ENCODE assay signal across 35 mouse cellular contexts in genomic region chr16:22931431-22932200, GRCm38 (mm10). TPM values are rescaled to one million over a fixed set of nuclear protein-coding genes. Genes with fewer than 3 reads are reported as not detected.
"Had no signal": no experiment of that assay in that cellular context is flagged by ENCODE, and none has a peak within 500 bp of the region (broad histone marks: within the 10 kb centered on the region; RNA-seq: fewer than 3 reads in every experiment).

No protein-coding gene starts in this region.

- H3K27ac ChIP-seq: gastrocnemius, adult 2 months; heart, adult 2 months; heart, embryonic 13.5 days; heart, embryonic 15.5 days; hindbrain, embryonic 10.5 days; hindbrain, embryonic 12.5 days; hindbrain, embryonic 14.5 days; intestine, embryonic 15.5 days; layer of hippocampus, adult 2 months; left cerebral cortex, adult 2 months; limb, embryonic 13.5 days; limb, embryonic 15.5 days; liver, embryonic 12.5 days; liver, embryonic 14.5 days had no signal

- H3K4me1 ChIP-seq: heart, embryonic 13.5 days; heart, embryonic 15.5 days; hindbrain, embryonic 10.5 days; hindbrain, embryonic 12.5 days; intestine, embryonic 15.5 days; limb, embryonic 13.5 days; limb, embryonic 15.5 days; liver, embryonic 12.5 days had no signal

- H3K27me3 ChIP-seq: heart, embryonic 13.5 days; heart, embryonic 15.5 days; hindbrain, embryonic 12.5 days; intestine, embryonic 15.5 days; limb, embryonic 13.5 days; limb, embryonic 15.5 days; liver, embryonic 12.5 days had no signal

- H3K36me3 ChIP-seq: heart, embryonic 13.5 days; heart, embryonic 15.5 days; hindbrain, embryonic 10.5 days; hindbrain, embryonic 12.5 days; intestine, embryonic 15.5 days; limb, embryonic 13.5 days; limb, embryonic 15.5 days; liver, embryonic 12.5 days had no signal

- H3K9me3 ChIP-seq: heart, embryonic 13.5 days; heart, embryonic 15.5 days; hindbrain, embryonic 10.5 days; hindbrain, embryonic 12.5 days; intestine, embryonic 15.5 days; limb, embryonic 13.5 days; limb, embryonic 15.5 days; liver, embryonic 12.5 days had no signal

- H3K4me3 ChIP-seq: gastrocnemius, adult 2 months; heart, adult 2 months; heart, embryonic 13.5 days; heart, embryonic 15.5 days; hindbrain, embryonic 10.5 days; hindbrain, embryonic 12.5 days; intestine, embryonic 15.5 days; layer of hippocampus, adult 2 months; left cerebral cortex, adult 2 months; limb, embryonic 13.5 days; limb, embryonic 15.5 days; liver, embryonic 12.5 days had no signal

- H3K9ac ChIP-seq: heart, embryonic 13.5 days; heart, embryonic 15.5 days; hindbrain, embryonic 12.5 days; hindbrain, embryonic 14.5 days; intestine, embryonic 15.5 days; limb, embryonic 13.5 days; limb, embryonic 15.5 days; liver, embryonic 12.5 days; liver, embryonic 14.5 days had no signal

- DNase-seq: gastrocnemius, adult 2 months; gastrocnemius, postnatal 10 days; gastrocnemius, postnatal 25 days; heart, adult 2 months; heart, postnatal 14 days; heart, postnatal 36 days; kidney, adult 18-20 months; kidney, adult 8-10 months; kidney, postnatal 10 days; kidney, postnatal 25 days; kidney, postnatal 4 days had no signal

- ATAC-seq: hindbrain, embryonic 16.5 days; inflammation-experienced regulatory T-cells, adult 6 months; intestine, embryonic 15.5 days; intestine, postnatal 0 days; liver, embryonic 12.5 days had no signal

- H3K4me2 ChIP-seq: heart, embryonic 11.5 days; heart, embryonic 13.5 days; heart, embryonic 15.5 days; hindbrain, embryonic 12.5 days; hindbrain, embryonic 14.5 days; intestine, embryonic 15.5 days; limb, embryonic 13.5 days; limb, embryonic 15.5 days; liver, embryonic 12.5 days had no signal

RNA-seq across cellular contexts. Expression of gene Fetub, which starts 13.5 kb away (rescaled TPM):
- total RNA-seq: gastrocnemius, adult 2 months; gastrocnemius, postnatal 25 days; granulocyte monocyte progenitor cell, adult 5-6 weeks; heart, postnatal 14 days; left cerebral cortex, adult 2 months; left cerebral cortex, postnatal 14 days; left cerebral cortex, postnatal 36 days had no signal
- polyA plus RNA-seq: heart, embryonic 13.5 days; heart, embryonic 15.5 days; heart, postnatal 0 days; hindbrain, embryonic 10.5 days; hindbrain, embryonic 12.5 days; hindbrain, embryonic 14.5 days; hindbrain, embryonic 16.5 days; intestine, postnatal 0 days; kidney, embryonic 14.5 days; limb, embryonic 11.5 days; limb, embryonic 13.5 days had no signal

RNA-seq across cellular contexts. Expression of gene Hrg, which starts 19.3 kb away (rescaled TPM):
- total RNA-seq: gastrocnemius, adult 2 months; gastrocnemius, postnatal 25 days; granulocyte monocyte progenitor cell, adult 5-6 weeks; heart, adult 2 months; heart, postnatal 14 days; heart, postnatal 36 days; layer of hippocampus, adult 2 months; layer of hippocampus, postnatal 10 days; layer of hippocampus, postnatal 25 days; left cerebral cortex, adult 2 months; left cerebral cortex, postnatal 14 days; left cerebral cortex, postnatal 36 days had no signal
- polyA plus RNA-seq: heart, adult 2 months; heart, embryonic 11.5 days; heart, embryonic 13.5 days; heart, embryonic 15.5 days; heart, postnatal 0 days; hindbrain, embryonic 10.5 days; hindbrain, embryonic 12.5 days; hindbrain, embryonic 16.5 days; inflammation-experienced regulatory T-cells, adult 6 months; intestine, embryonic 15.5 days; intestine, postnatal 0 days; kidney, embryonic 14.5 days; limb, embryonic 11.5 days; limb, embryonic 13.5 days; limb, embryonic 15.5 days had no signal

RNA-seq across cellular contexts. Expression of gene Ahsg, which starts 40.5 kb away (rescaled TPM):
- total RNA-seq: gastrocnemius, adult 2 months; gastrocnemius, postnatal 25 days; granulocyte monocyte progenitor cell, adult 5-6 weeks; layer of hippocampus, adult 2 months; layer of hippocampus, postnatal 10 days; layer of hippocampus, postnatal 25 days; left cerebral cortex, adult 2 months; left cerebral cortex, postnatal 14 days; left cerebral cortex, postnatal 36 days had no signal
- polyA plus RNA-seq: hindbrain, embryonic 12.5 days; hindbrain, embryonic 14.5 days; hindbrain, embryonic 16.5 days; inflammation-experienced regulatory T-cells, adult 6 months; limb, embryonic 11.5 days; limb, embryonic 13.5 days had no signal
